Mouse (Mus musculus) hindlimb bud, embryonic 11.5 days (tissue): Measurements from ENCODE around the gene Zfp322a.
"Not testable (repeated sequence)": the region's sequence is repeated elsewhere in the genome, so short reads cannot be mapped to it uniquely, and the experiment has no call there.

Experiments
- DNase-seq: peaks from one replicate; pipeline ENCODE4 v3.0.0-alpha.2; 2012; ENCODE audit warnings: low read depth, low spot score; ENCODE audit errors: extremely low spot score

The Zfp322a gene

GRCm38 (mm10) chr13:23368583-23369420 lies at the start of gene Zfp322a:
Gene Zfp322a, minus strand, starts transcription at chr13:23369208.
- peak; percentile 89 for DNase-seq

GRCm38 (mm10) chr13:23412630-23413521 lies 43.9 kb upstream of the Zfp322a start:
- DNase-seq = peak; percentile 99

- no peak for DNase-seq
These were observed 43.2 kb upstream of the Zfp322a start for GRCm38 (mm10) chr13:23412211-23412629.

- DNase-seq = no peak
These were observed 42.6 kb upstream of the Zfp322a start for GRCm38 (mm10) chr13:23411311-23412210.

- DNase-seq = no peak
These were observed 41.6 kb upstream of the Zfp322a start for GRCm38 (mm10) chr13:23410632-23411031.

- no peak for DNase-seq
These were observed 33.6 kb upstream of the Zfp322a start for GRCm38 (mm10) chr13:23402626-23403025.

GRCm38 (mm10) chr13:23401683-23402527 lies 32.9 kb upstream of the Zfp322a start:
- peak; percentile 100 for DNase-seq

- no peak for DNase-seq
These were observed 32.0 kb upstream of the Zfp322a start for GRCm38 (mm10) chr13:23400771-23401682.

- DNase-seq = not testable (repeated sequence)
These were observed 27.9 kb upstream of the Zfp322a start for GRCm38 (mm10) chr13:23396913-23397312.

GRCm38 (mm10) chr13:23396246-23396703 lies 27.3 kb upstream of the Zfp322a start:
- no peak for DNase-seq

GRCm38 (mm10) chr13:23395301-23396245 lies 26.6 kb upstream of the Zfp322a start:
- DNase-seq = no peak

- DNase-seq = no peak
These were observed 18.5 kb upstream of the Zfp322a start for GRCm38 (mm10) chr13:23387548-23387947.

GRCm38 (mm10) chr13:23383127-23383526 lies 14.1 kb upstream of the Zfp322a start:
- no peak for DNase-seq

GRCm38 (mm10) chr13:23372433-23372832 lies 3.4 kb upstream of the Zfp322a start:
- DNase-seq = no peak

- no peak for DNase-seq
These were observed 1.1 kb upstream of the Zfp322a start for GRCm38 (mm10) chr13:23370075-23370474.

- DNase-seq = no peak
These were observed 385 bp upstream of the Zfp322a start for GRCm38 (mm10) chr13:23369421-23369765.

GRCm38 (mm10) chr13:23361536-23361935 lies 7.5 kb downstream of the Zfp322a start:
- no peak for DNase-seq

GRCm38 (mm10) chr13:23354541-23354940 lies 14.5 kb downstream of the Zfp322a start:
- not testable (repeated sequence) for DNase-seq
